Mouse (Mus musculus) embryonic facial prominence, embryonic 12.5 days (tissue): Measurements from ENCODE around the gene Frmpd2. TPM values are rescaled to one million over a fixed set of nuclear protein-coding genes. Genes with fewer than 3 reads are reported as not detected.

Experiments
- ATAC-seq: fragments of 200-750 bp; cut with Nextera tagmentation; 2 replicates; pipeline ENCODE4 v1.8.0; 2017; ENCODE audit not compliant: insufficient number of reproducible peaks, insufficient read depth, low FRiP score, low TSS enrichment
- H3K27ac ChIP-seq: fragments of 300-500 bp; sonication (generic); 2 replicates; pipeline ENCODE4 v1.5.1; 2016; ENCODE audit warnings: mild to moderate bottlenecking
- H3K27me3 ChIP-seq: fragments of 300-500 bp; sonication (generic); 2 replicates; pipeline ENCODE4 v1.6.1; 2016; ENCODE audit warnings: mild to moderate bottlenecking, moderate library complexity
- H3K36me3 ChIP-seq: fragments of 300-500 bp; sonication (generic); 2 replicates; pipeline ENCODE4 v1.6.1; 2016; ENCODE audit warnings: mild to moderate bottlenecking
- H3K4me1 ChIP-seq: fragments of 300-500 bp; sonication (generic); 2 replicates; pipeline ENCODE4 v1.6.1; 2016
- H3K4me2 ChIP-seq: fragments of 300-500 bp; sonication (generic); replicated peaks from 2 replicates; pipeline ENCODE4 v1.6.1; 2016; ENCODE audit warnings: mild to moderate bottlenecking, moderate library complexity
- H3K4me3 ChIP-seq: fragments of 300-500 bp; sonication (generic); 2 replicates; pipeline ENCODE4 v1.5.1; 2016; ENCODE audit warnings: mild to moderate bottlenecking
- H3K9ac ChIP-seq: fragments of 300-500 bp; sonication (generic); 2 replicates; pipeline ENCODE4 v1.6.1; 2016; ENCODE audit warnings: mild to moderate bottlenecking, moderate library complexity
- H3K9me3 ChIP-seq: fragments of 300-500 bp; sonication (generic); 2 replicates; pipeline ENCODE4 v1.6.1; 2016; ENCODE audit warnings: mild to moderate bottlenecking, moderate library complexity
- WGBS: fragments of 180-500 bp; shearing (Covaris S2); methylation state at CpG from one replicate; pipeline ENCODE4 v1.1.7; 2016; 5-methylcytosine and 5-hydroxymethylcytosine counted together
- polyA plus RNA-seq: library from polyadenylated mRNA; unstranded; fragments of >200 nt; fragmentation: Nextera tagmentation; extraction: Ambion mirVana; gene quantifications from 2 replicates; pipeline ENCODE4 v1.2.1, GENCODE M21; 2016

Frmpd2 gene
- polyA plus RNA-seq, 1 experiment from 2014 or later = not detected

GRCm38 (mm10) chr14:33513877-33514276, 42.4 kb downstream of the Frmpd2 start:
- WGBS = 61% methylated on average over 5 of the region's 5 CpGs
- no peak for ATAC-seq
- no peak overlapping the region for H3K9ac ChIP-seq

GRCm38 (mm10) chr14:33514756-33515285, 43.3 kb downstream of the Frmpd2 start:
- H3K9me3 ChIP-seq = no peaks in the 10 kb centered on the region
- no peaks in the 10 kb centered on the region for H3K36me3 ChIP-seq
- 82% methylated on average over 6 of the region's 6 CpGs for WGBS
- H3K4me3 ChIP-seq = no peak overlapping the region
- H3K27ac ChIP-seq = no peak overlapping the region
- no peak overlapping the region for H3K4me2 ChIP-seq
- no peaks in the 10 kb centered on the region for H3K4me1 ChIP-seq
- no peak for ATAC-seq
- H3K9ac ChIP-seq = no peak overlapping the region
- no peaks in the 10 kb centered on the region for H3K27me3 ChIP-seq

More at GRCm38 (mm10) chr14:33513877-33514276, 42.4 kb downstream of the Frmpd2 start:
- Histone ChIP-seq H3K4me1 (no peaks in the 10 kb centered on the region), H3K27ac (no peak overlapping the region), H3K36me3 (no peaks in the 10 kb centered on the region), H3K4me2 (no peak overlapping the region), H3K27me3 (no peaks in the 10 kb centered on the region), H3K9me3 (no peaks in the 10 kb centered on the region), H3K4me3 (no peak overlapping the region)

GRCm38 (mm10) chr14:33521538-33521937, 50.0 kb downstream of the Frmpd2 start:
- ATAC-seq = no peak
- no peaks in the 10 kb centered on the region for H3K36me3 ChIP-seq
- no peak overlapping the region for H3K4me2 ChIP-seq
- no peak overlapping the region for H3K4me3 ChIP-seq
- H3K4me1 ChIP-seq = no peaks in the 10 kb centered on the region
- 42% methylated on average over 3 of the region's 3 CpGs for WGBS
- no peak overlapping the region for H3K9ac ChIP-seq
- no peaks in the 10 kb centered on the region for H3K9me3 ChIP-seq
- H3K27ac ChIP-seq = no peak overlapping the region
- H3K27me3 ChIP-seq = no peaks in the 10 kb centered on the region

GRCm38 (mm10) chr14:33525272-33525983, 53.9 kb downstream of the Frmpd2 start:
- Histone ChIP-seq H3K27me3 (no peaks in the 10 kb centered on the region), H3K4me3 (no peak overlapping the region), H3K27ac (no peak overlapping the region), H3K9ac (no peak overlapping the region), H3K36me3 (no peaks in the 10 kb centered on the region), H3K9me3 (no peaks in the 10 kb centered on the region), H3K4me1 (no peaks in the 10 kb centered on the region), H3K4me2 (no peak overlapping the region)
- 70% methylated on average over 12 of the region's 12 CpGs for WGBS
- no peak for ATAC-seq

GRCm38 (mm10) chr14:33526621-33527020, 55.1 kb downstream of the Frmpd2 start:
- Histone ChIP-seq H3K27ac (no peak overlapping the region), H3K9me3 (no peaks in the 10 kb centered on the region), H3K27me3 (no peaks in the 10 kb centered on the region), H3K4me2 (no peak overlapping the region), H3K4me3 (no peak overlapping the region), H3K36me3 (no peaks in the 10 kb centered on the region), H3K4me1 (no peaks in the 10 kb centered on the region), H3K9ac (no peak overlapping the region)
- WGBS = 59% methylated on average over 2 of the region's 2 CpGs
- ATAC-seq = no peak

GRCm38 (mm10) chr14:33527938-33528337, 56.4 kb downstream of the Frmpd2 start:
- no peaks in the 10 kb centered on the region for H3K27me3 ChIP-seq
- no peak overlapping the region for H3K27ac ChIP-seq
- H3K4me1 ChIP-seq = no peaks in the 10 kb centered on the region
- H3K4me3 ChIP-seq = no peak overlapping the region
- no peak overlapping the region for H3K4me2 ChIP-seq
- no peaks in the 10 kb centered on the region for H3K36me3 ChIP-seq
- no peaks in the 10 kb centered on the region for H3K9me3 ChIP-seq
- WGBS = 57% methylated on average over 3 of the region's 3 CpGs
- ATAC-seq = no peak
- H3K9ac ChIP-seq = no peak overlapping the region

- Histone ChIP-seq H3K36me3 (no peaks in the 10 kb centered on the region), H3K4me2 (no peak overlapping the region), H3K4me1 (no peaks in the 10 kb centered on the region), H3K27ac (no peak overlapping the region), H3K4me3 (no peak overlapping the region), H3K9ac (no peak overlapping the region), H3K27me3 (no peaks in the 10 kb centered on the region), H3K9me3 (no peaks in the 10 kb centered on the region)
- 66% methylated on average over 8 of the region's 8 CpGs for WGBS
- ATAC-seq = no peak
Observed at GRCm38 (mm10) chr14:33531331-33531912, 59.9 kb downstream of the Frmpd2 start.

GRCm38 (mm10) chr14:33532792-33533191, 61.3 kb downstream of the Frmpd2 start:
- Histone ChIP-seq H3K4me2 (no peak overlapping the region), H3K9ac (no peak overlapping the region), H3K9me3 (no peaks in the 10 kb centered on the region), H3K4me3 (no peak overlapping the region), H3K27me3 (no peaks in the 10 kb centered on the region), H3K36me3 (no peaks in the 10 kb centered on the region), H3K27ac (no peak overlapping the region), H3K4me1 (no peaks in the 10 kb centered on the region)
- ATAC-seq = no peak
- WGBS = 85% methylated on average over 5 of the region's 5 CpGs

- ATAC-seq = no peak
- H3K9me3 ChIP-seq = no peaks in the 10 kb centered on the region
- no peaks in the 10 kb centered on the region for H3K4me1 ChIP-seq
- no peak overlapping the region for H3K4me3 ChIP-seq
- WGBS = 58% methylated on average over 1 of the region's 1 CpGs
- H3K9ac ChIP-seq = no peak overlapping the region
- no peak overlapping the region for H3K4me2 ChIP-seq
- no peak overlapping the region for H3K27ac ChIP-seq
- H3K27me3 ChIP-seq = no peaks in the 10 kb centered on the region
- no peaks in the 10 kb centered on the region for H3K36me3 ChIP-seq
Observed at GRCm38 (mm10) chr14:33533516-33533915, 62.0 kb downstream of the Frmpd2 start.

GRCm38 (mm10) chr14:33535317-33535716, 63.8 kb downstream of the Frmpd2 start:
- Histone ChIP-seq H3K4me3 (no peak overlapping the region), H3K4me1 (no peaks in the 10 kb centered on the region), H3K27me3 (no peaks in the 10 kb centered on the region), H3K4me2 (no peak overlapping the region), H3K9ac (no peak overlapping the region), H3K27ac (no peak overlapping the region), H3K9me3 (no peaks in the 10 kb centered on the region), H3K36me3 (no peaks in the 10 kb centered on the region)
- ATAC-seq = no peak
- WGBS = 78% methylated on average over 6 of the region's 6 CpGs

GRCm38 (mm10) chr14:33539559-33540167, 68.2 kb downstream of the Frmpd2 start:
- no peak for ATAC-seq
- H3K4me2 ChIP-seq = no peak overlapping the region
- 86% methylated on average over 7 of the region's 7 CpGs for WGBS
- H3K36me3 ChIP-seq = no peaks in the 10 kb centered on the region
- H3K9ac ChIP-seq = no peak overlapping the region
- no peaks in the 10 kb centered on the region for H3K27me3 ChIP-seq
- no peak overlapping the region for H3K27ac ChIP-seq
- H3K4me1 ChIP-seq = no peaks in the 10 kb centered on the region
- H3K9me3 ChIP-seq = no peaks in the 10 kb centered on the region
- no peak overlapping the region for H3K4me3 ChIP-seq

- Histone ChIP-seq H3K27ac (no peak overlapping the region), H3K9me3 (no peaks in the 10 kb centered on the region), H3K4me1 (no peaks in the 10 kb centered on the region), H3K4me3 (no peak overlapping the region), H3K27me3 (no peaks in the 10 kb centered on the region), H3K9ac (no peak overlapping the region), H3K4me2 (no peak overlapping the region), H3K36me3 (no peaks in the 10 kb centered on the region)
- WGBS = 66% methylated on average over 8 of the region's 8 CpGs
- no peak for ATAC-seq
Observed at GRCm38 (mm10) chr14:33545565-33546143, 74.2 kb downstream of the Frmpd2 start.
